ENCODE assay signal across 8 mouse cellular contexts in the genomic region with DNA sequence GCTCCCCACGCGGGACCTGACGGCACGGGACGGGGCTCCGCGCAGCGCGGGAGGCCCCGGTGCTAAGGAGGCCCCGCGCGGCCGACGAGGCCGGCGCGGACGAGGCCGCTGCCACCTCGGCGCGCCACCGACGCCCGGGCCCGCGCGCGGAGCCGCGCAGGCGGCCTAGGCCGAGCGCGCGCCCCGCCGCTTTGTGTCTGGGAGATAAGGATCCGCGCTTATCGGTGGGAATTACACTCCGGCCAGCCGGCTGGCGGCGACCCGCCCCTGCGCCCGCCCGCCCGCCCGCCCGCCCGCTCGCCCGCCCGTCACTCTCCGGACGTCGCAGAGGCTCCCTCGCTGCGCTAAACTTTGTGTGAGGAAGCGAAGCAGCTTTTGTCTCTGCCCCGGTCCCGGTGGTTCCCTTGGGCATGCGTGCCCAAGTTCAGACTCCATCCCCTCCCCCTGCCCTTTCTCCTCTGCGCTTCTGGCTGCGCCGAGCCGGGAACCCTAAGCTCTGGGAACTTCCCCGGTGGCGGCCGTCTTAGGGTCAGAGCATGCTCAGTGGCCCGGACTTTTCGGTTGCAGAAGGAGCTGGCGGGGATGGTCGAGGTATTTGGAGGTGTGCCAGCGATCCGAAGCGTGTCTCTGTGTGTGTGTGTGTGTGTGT. TPM values are rescaled to one million over a fixed set of nuclear protein-coding genes. Genes with fewer than 3 reads are reported as not detected.
DNase-seq lines count a peak whose midpoint lies in the region; ATAC-seq and TF ChIP-seq lines count a peak whose summit lies in the region.

No protein-coding gene starts in this region.

- peak overlapping the region; percentile 93 for H3K9ac ChIP-seq in intestine, postnatal 0 days (ENCODE audit: low read depth, low read length)
- peak overlapping the region; percentile 93 for H3K9ac ChIP-seq in limb, embryonic 15.5 days

- H3K27ac ChIP-seq in intestine, postnatal 0 days (ENCODE audit: low read depth, low read length): peak overlapping the region; percentile 100
- H3K27ac ChIP-seq in limb, embryonic 15.5 days: peak overlapping the region; percentile 99

- peak; percentile 89 for ATAC-seq in intestine, postnatal 0 days
- ATAC-seq in limb, embryonic 15.5 days (ENCODE audit: insufficient number of reproducible peaks, low FRiP score, low TSS enrichment, low read depth): peak; percentile 25

- peak overlapping the region; percentile 70 for H3K4me3 ChIP-seq in intestine, postnatal 0 days (ENCODE audit: low read depth, low read length)
- peak overlapping the region; percentile 75 for H3K4me3 ChIP-seq in limb, embryonic 15.5 days

- no peaks in the 10 kb centered on the region for H3K36me3 ChIP-seq in intestine, postnatal 0 days (ENCODE audit: control insufficient read depth, insufficient read depth)
- H3K36me3 ChIP-seq in limb, embryonic 15.5 days: peaks cover 11% of the 10 kb centered on the region; the same call in 1 of the 2 replicates

- WGBS in intestine, postnatal 0 days: under 1% methylated on average over 64 of the region's 80 CpGs
- under 1% methylated on average over 60 of the region's 80 CpGs for WGBS in limb, embryonic 15.5 days

- H3K4me1 ChIP-seq in intestine, postnatal 0 days (replicated peaks; ENCODE audit: control insufficient read depth, insufficient read depth, low read length): no peaks in the 10 kb centered on the region; the same call in 1 of the 2 replicates
- H3K4me1 ChIP-seq in limb, embryonic 15.5 days: peaks cover 51% of the 10 kb centered on the region

- H3K9me3 ChIP-seq in intestine, postnatal 0 days (ENCODE audit: control insufficient read depth): no peaks in the 10 kb centered on the region
- no peaks in the 10 kb centered on the region for H3K9me3 ChIP-seq in limb, embryonic 15.5 days

- H3K27me3 ChIP-seq in intestine, postnatal 0 days (replicated peaks; ENCODE audit: control insufficient read depth, insufficient read depth, low read length): no peaks in the 10 kb centered on the region
- H3K27me3 ChIP-seq in limb, embryonic 15.5 days: no peaks in the 10 kb centered on the region

- H3K4me2 ChIP-seq in intestine, postnatal 0 days (replicated peaks; ENCODE audit: low read depth): peak overlapping the region; percentile 75
- H3K4me2 ChIP-seq in limb, embryonic 15.5 days: peak overlapping the region; percentile 59

- no peak for TF ChIP-seq CTCF in intestine, postnatal 0 days (IDR thresholded peaks at IDR 0.05; ENCODE audit: low read depth)

- peak; percentile 56 to 67 for DNase-seq in urinary bladder, adult 18-20 months (ENCODE audit: low spot score in 2 of 2)
- DNase-seq in urinary bladder, postnatal 10 days (ENCODE audit: low spot score): no peak
- DNase-seq in embryo, embryonic 9.5 days (ENCODE audit: extremely low spot score): peak; percentile 85
- DNase-seq in gastrocnemius, postnatal 4 days (ENCODE audit: low spot score in 2 of 2): peak; percentile 45 to 69
- peak; percentile 8 to 46 for DNase-seq in monocyte, adult 2 months (ENCODE audit: low read depth in 1 of 2, low spot score in 2 of 2)
- peak; percentile 31 to 38 for DNase-seq in spleen, postnatal 14 days (ENCODE audit: low spot score in 2 of 2)

RNA-seq across cellular contexts. Expression of gene Smad5, which starts 0.5 kb away (rescaled TPM):
- total RNA-seq in gastrocnemius, postnatal 4 days (2021): 10 to 100 TPM; 47.6 to 52.3 TPM
- polyA plus RNA-seq in intestine, postnatal 0 days (2015; fragmentation: Nextera tagmentation; extraction: Ambion mirVana): 8.5 and 11.9 TPM in 2 replicates
- 27.3 and 30.4 TPM in 2 replicates for polyA plus RNA-seq in limb, embryonic 15.5 days (2015; fragmentation: Nextera tagmentation; extraction: Ambion mirVana)

RNA-seq across cellular contexts. Expression of gene Gm45623, which starts 50.3 kb away (rescaled TPM):
- total RNA-seq in gastrocnemius, postnatal 4 days (2021): not detected
- 0.13 TPM in 1 of 2 replicates, not detected in the other for polyA plus RNA-seq in intestine, postnatal 0 days (2015; fragmentation: Nextera tagmentation; extraction: Ambion mirVana)
- polyA plus RNA-seq in limb, embryonic 15.5 days (2015; fragmentation: Nextera tagmentation; extraction: Ambion mirVana): 0.62 and 0.79 TPM in 2 replicates
